Mouse (Mus musculus): ENCODE data around the gene Fmnl2. TPM values are rescaled to one million over a fixed set of nuclear protein-coding genes. Genes with fewer than 3 reads are reported as not detected.

Gene Fmnl2
- 4.6 and 5.8 TPM in 2 replicates for polyA plus RNA-seq (2015; fragmentation: Nextera tagmentation; extraction: Ambion mirVana)

DNA sequence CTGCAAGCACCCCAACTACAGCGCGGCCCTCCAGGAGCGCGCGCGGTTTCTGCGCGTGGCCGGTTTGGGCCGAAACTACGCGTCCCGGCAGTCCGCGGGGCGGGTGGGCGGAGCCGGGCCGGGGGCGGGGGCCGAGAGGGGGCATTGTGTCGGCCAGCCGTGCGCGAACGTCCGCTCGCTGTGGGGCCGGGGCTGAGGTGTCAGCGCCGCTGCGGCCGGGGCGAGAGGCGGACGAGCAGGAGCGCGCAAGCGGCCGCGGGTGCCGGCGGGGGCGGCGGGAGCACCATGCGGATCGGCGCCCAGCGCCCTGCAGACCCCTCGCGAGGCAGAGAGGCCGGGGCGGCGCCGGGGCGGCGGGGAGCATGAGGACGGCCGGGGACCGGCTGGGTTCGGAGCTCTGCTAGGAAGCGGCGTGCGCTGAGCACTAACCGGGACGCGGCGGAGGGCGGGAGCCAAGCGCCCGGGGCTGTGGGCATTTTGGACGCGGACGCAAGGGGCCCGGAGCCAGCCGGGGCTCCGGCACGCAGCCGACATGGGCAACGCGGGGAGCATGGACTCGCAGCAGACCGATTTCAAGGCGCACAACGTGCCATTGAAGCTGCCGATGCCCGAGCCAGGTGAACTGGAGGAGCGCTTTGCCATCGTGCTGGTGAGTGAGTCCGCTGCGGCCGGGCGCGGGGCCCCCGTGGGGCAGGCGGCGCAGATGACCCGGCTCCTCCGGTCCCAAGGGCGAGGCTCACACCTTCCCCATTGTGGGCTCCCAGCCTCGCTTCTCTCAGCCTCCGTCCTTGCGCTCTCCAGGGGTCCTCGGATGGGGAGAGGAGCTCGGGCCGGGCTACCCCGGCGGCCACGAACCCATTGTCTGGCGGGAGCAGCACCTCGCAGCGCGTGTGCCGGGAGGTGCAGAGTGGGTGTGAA, at the start of gene Fmnl2:
TSS of gene Fmnl2 (plus strand) at position 250 of the 918 bp plus-strand sequence.

Other genes starting within 250 kb of the Fmnl2 start
- gene Cacnb4, start 181.0 kb upstream of the Fmnl2 start, polyA plus RNA-seq (2015; fragmentation: Nextera tagmentation; extraction: Ambion mirVana), result 0.46 and 0.95 TPM in 2 replicates
- 18.8 and 25.9 TPM in 2 replicates for gene Stam2, start 115.6 kb upstream of the Fmnl2 start, polyA plus RNA-seq (2015; fragmentation: Nextera tagmentation; extraction: Ambion mirVana)

Data from adrenal gland, postnatal 0 days (tissue).